Mouse (Mus musculus) stomach, embryonic 14.5 days (tissue): ENCODE measurements at regions not wholly inside any gene's neighbourhood (a gene's known extent, or its start where the extent isn't known, plus 50 kb on each side); places are given as distances from the start of the nearest gene placed in this dataset.

ENCODE experiments used
- ATAC-seq: fragments of 200-750 bp; cut with Nextera tagmentation; 2 replicates; pipeline ENCODE4 v1.8.0; 2017; ENCODE audit warnings: low read depth, moderate TSS enrichment; ENCODE audit not compliant: insufficient number of reproducible peaks, insufficient read depth, low FRiP score
- H3K27ac ChIP-seq: fragments of 300-500 bp; sonication (generic); 2 replicates; pipeline ENCODE4 v1.5.1; 2014; ENCODE audit warnings: mild to moderate bottlenecking, low read length, moderate library complexity, mixed read lengths
- H3K27me3 ChIP-seq: fragments of 300-500 bp; sonication (generic); 2 replicates; pipeline ENCODE4 v1.6.1; 2014; ENCODE audit warnings: low read length, control low read depth, mixed read lengths; ENCODE audit not compliant: control insufficient read depth, insufficient read depth
- H3K36me3 ChIP-seq: fragments of 300-500 bp; sonication (generic); 2 replicates; pipeline ENCODE4 v1.6.1; 2014; ENCODE audit warnings: mild to moderate bottlenecking, control low read depth, low read length, moderate library complexity, mixed read lengths; ENCODE audit not compliant: control insufficient read depth, insufficient read depth
- H3K4me1 ChIP-seq: fragments of 300-500 bp; sonication (generic); 2 replicates; pipeline ENCODE4 v1.6.1; 2014; ENCODE audit warnings: low read length, control low read depth, mixed read lengths; ENCODE audit not compliant: control insufficient read depth, insufficient read depth
- H3K4me2 ChIP-seq: fragments of 300-500 bp; sonication (generic); replicated peaks from 2 replicates; pipeline ENCODE4 v1.6.1; 2014; ENCODE audit warnings: low read depth, low read length, control low read depth
- H3K4me3 ChIP-seq: fragments of 300-500 bp; sonication (generic); 2 replicates; pipeline ENCODE4 v1.5.1; 2014; ENCODE audit warnings: low read depth, low read length, control low read depth
- H3K9ac ChIP-seq: fragments of 300-500 bp; sonication (generic); replicated peaks from 2 replicates; pipeline ENCODE4 v1.6.1; 2014; ENCODE audit warnings: low read depth, mild to moderate bottlenecking, control low read depth, low read length, moderate library complexity, mixed read lengths
- H3K9me3 ChIP-seq: fragments of 300-500 bp; sonication (generic); 2 replicates; pipeline ENCODE4 v1.6.1; 2016; ENCODE audit warnings: low read depth, low read length, control low read depth; ENCODE audit not compliant: control insufficient read depth
- WGBS: fragments of 180-500 bp; shearing (Covaris S2); extraction: QIAGEN DNeasy Blood & Tissue Kit; methylation state at CpG from one replicate; pipeline ENCODE4 v1.1.7; 2014; 5-methylcytosine and 5-hydroxymethylcytosine counted together

DNA sequence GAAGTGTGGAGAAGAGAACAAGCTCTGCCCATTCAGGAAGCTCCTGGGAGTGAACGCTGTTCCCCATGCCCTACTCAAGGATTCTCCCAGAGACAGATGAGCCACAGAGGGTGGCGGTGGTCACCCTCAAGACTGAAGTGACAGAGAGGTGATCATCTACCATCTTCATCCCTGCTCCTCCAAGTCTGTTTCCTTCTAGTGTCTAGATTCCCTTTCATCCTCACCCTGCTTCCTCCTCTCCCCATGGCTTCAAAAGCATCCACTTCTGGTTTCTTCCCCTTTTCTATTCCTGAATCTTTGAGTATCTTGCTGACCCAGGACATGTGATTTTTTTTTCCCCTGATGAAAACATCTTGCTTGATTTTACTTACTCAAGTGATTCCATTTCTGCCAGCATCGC lies 298.6 kb upstream of the Nrp1 start:
- Histone ChIP-seq H3K27me3 (no peaks in the 10 kb centered on the region), H3K9me3 (no peaks in the 10 kb centered on the region), H3K4me2 (no peak overlapping the region), H3K4me3 (no peak overlapping the region), H3K36me3 (no peaks in the 10 kb centered on the region), H3K4me1 (0 out of 2 replicates have a peak, but pooled peaks cover 4% of the 10 kb centered on the region), H3K9ac (no peak overlapping the region), H3K27ac (no peak overlapping the region)
- WGBS: 90% methylated on average over 3 of the region's 3 CpGs
- no peak for ATAC-seq

DNA sequence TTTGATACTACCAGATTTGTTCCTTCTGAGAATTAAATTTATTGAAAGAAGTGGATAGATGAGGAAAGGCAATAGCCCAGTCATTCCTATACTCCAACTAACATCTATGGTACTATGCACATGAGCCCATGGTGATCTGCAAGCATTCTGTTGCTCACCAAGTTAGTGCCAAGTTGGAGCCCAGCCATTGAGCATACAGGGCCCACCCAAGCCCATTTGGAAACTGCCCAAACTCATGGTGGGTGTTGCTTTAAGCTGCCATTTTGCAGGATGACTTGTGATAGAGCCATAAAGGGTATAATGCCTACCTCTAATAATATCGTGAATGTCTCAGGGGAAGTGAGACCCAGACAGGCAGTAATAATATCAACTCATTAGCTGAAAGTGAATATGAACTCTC lies 294.2 kb upstream of the Nrp1 start:
- Histone ChIP-seq H3K4me1 (no peaks in the 10 kb centered on the region), H3K27ac (no peak overlapping the region), H3K27me3 (no peaks in the 10 kb centered on the region), H3K9me3 (no peaks in the 10 kb centered on the region), H3K4me2 (no peak overlapping the region), H3K9ac (no peak overlapping the region), H3K36me3 (no peaks in the 10 kb centered on the region), H3K4me3 (no peak overlapping the region)
- ATAC-seq: no peak
- 94% methylated on average over 1 of the region's 1 CpGs for WGBS

DNA sequence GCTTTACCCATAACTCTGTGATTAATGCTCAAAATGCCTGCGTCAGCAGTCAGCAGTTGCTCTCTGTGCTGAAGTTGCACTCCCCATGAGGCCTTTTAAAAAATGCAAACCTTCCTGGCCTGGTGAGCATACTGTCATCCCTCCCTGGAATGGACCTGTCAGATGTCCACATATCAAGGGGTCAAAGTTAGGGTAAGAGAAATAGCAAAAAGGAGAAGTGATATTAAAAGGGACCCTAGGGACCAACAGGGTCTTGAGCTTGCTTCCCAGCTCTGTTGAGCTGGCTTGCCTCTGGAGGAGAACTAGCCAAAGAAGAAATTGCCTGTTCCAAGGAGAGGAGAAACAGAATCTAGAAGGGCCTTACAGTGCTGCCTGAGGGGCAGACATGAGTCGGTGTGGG lies 293.3 kb upstream of the Nrp1 start:
- 64% methylated on average over 2 of the region's 2 CpGs for WGBS
- no peak for ATAC-seq
- no peaks in the 10 kb centered on the region for H3K4me1 ChIP-seq

DNA sequence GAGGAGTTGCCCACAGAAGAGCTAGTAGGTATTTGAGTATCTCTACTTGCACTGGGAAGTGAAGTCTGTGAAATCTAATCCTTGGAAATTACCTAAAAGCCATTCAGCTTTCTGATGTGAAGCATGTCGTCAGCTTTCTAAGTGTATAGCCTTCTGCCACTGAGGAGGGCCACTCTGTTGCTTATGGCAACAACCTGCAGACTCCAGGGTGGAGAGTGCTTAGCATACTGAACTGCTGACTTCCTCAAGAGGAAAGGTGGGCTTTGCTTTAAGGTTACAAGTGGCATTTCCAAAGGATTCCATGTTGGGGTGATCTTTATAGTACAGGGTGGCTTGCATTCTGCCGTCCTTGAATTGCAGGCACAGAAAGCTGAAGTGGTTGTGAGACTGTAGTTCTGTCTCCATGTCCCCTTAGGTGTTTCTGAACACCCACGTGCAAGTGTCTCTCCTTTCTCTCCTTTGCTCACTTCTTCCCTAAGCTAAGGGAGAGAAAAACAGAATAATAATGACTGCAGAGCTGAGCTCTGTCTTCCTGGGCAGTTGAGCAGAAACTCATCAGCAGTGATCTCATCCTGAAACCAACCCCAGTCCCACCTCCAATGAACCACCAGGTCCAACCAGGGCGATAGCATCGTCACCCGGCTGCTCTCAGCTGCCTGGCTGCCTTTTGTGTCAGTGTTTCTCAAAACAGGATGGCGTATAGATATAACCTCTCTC lies 292.3 kb upstream of the Nrp1 start:
- no peak for ATAC-seq
- Histone ChIP-seq H3K27ac (no peak overlapping the region), H3K4me3 (no peak overlapping the region), H3K27me3 (no peaks in the 10 kb centered on the region), H3K9me3 (no peaks in the 10 kb centered on the region), H3K4me2 (no peak overlapping the region), H3K4me1 (no peaks in the 10 kb centered on the region), H3K9ac (no peak overlapping the region), H3K36me3 (no peaks in the 10 kb centered on the region)
- 75% methylated on average over 7 of the region's 7 CpGs for WGBS

More for the DNA sequence above, 293.3 kb upstream of the Nrp1 start:
- no peak overlapping the region for H3K27ac ChIP-seq
- H3K4me3 ChIP-seq: no peak overlapping the region
- H3K9ac ChIP-seq: no peak overlapping the region
- no peaks in the 10 kb centered on the region for H3K9me3 ChIP-seq
- H3K27me3 ChIP-seq: no peaks in the 10 kb centered on the region
- H3K4me2 ChIP-seq: no peak overlapping the region
- no peaks in the 10 kb centered on the region for H3K36me3 ChIP-seq

DNA sequence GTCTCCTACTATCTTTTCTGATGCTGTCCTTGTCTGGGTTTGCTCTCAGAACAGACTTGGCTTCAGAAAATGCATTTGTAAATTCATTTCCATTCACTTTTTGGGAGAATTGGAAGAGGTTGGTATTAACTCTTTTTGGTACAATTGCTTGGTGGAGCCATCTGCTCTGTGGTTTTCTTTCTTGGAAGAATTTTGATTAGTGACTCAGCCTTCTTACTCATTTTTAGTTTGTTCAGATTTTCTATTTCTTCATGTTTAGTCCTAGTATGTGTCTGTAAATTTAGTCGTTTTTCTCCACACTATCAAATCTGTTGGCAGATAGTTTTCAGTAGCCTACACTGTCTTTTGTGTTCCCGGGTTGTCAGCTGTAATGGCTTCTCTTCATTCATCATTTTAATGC lies 288.7 kb upstream of the Nrp1 start:
- Histone ChIP-seq H3K27me3 (no peaks in the 10 kb centered on the region), H3K9ac (no peak overlapping the region), H3K4me3 (no peak overlapping the region), H3K4me1 (no peaks in the 10 kb centered on the region), H3K36me3 (no peaks in the 10 kb centered on the region), H3K4me2 (no peak overlapping the region), H3K27ac (no peak overlapping the region), H3K9me3 (no peaks in the 10 kb centered on the region)
- ATAC-seq: no peak
- WGBS: 64% methylated on average over 2 of the region's 2 CpGs

DNA sequence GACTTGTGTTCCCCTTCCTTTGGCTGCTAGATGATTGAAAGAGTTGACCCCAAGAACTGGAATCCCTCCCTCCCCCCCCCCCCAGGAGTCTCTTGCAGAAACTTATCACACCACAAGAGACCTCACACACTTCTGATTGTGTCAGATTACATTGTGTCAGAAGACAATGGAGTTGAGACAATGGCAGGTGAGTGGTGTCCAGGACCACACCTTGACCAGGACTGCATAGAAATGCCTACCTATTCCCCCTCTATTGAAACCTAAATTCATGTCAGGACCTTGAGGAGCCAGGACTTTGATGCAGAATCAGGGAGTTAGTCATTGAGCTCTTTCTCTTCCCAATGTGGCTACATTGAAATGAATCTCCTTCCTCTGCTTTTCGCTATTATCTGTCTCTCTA lies 282.8 kb upstream of the Nrp1 start:
- H3K36me3 ChIP-seq: no peaks in the 10 kb centered on the region
- H3K4me2 ChIP-seq: no peak overlapping the region
- no peak for ATAC-seq
- H3K9ac ChIP-seq: no peak overlapping the region
- WGBS: 87% methylated on average over 1 of the region's 1 CpGs
- no peaks in the 10 kb centered on the region for H3K4me1 ChIP-seq
- H3K9me3 ChIP-seq: no peaks in the 10 kb centered on the region
- H3K27ac ChIP-seq: no peak overlapping the region
- H3K4me3 ChIP-seq: no peak overlapping the region
- H3K27me3 ChIP-seq: no peaks in the 10 kb centered on the region

DNA sequence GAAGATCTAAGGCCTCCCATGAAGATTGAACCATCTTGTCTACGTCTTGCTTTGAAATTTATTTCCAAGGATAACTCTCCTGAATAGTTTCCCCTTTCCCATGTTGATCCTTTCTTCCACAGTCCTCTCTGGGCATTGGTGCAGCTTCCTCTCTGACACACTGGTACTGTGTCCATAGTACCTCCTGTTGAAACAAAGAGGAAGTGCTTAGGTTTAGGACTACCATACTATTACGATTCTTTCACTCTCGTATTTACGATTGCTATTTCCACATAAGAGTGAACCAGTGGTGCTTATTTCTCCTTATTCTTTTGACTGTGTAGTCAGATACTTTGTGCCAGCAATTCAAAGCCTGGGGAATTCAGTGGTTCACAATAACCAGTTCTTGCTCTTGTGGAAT lies 282.2 kb upstream of the Nrp1 start:
- no peak overlapping the region for H3K9ac ChIP-seq
- H3K27me3 ChIP-seq: no peaks in the 10 kb centered on the region
- H3K4me3 ChIP-seq: no peak overlapping the region
- no peaks in the 10 kb centered on the region for H3K9me3 ChIP-seq
- no peaks in the 10 kb centered on the region for H3K36me3 ChIP-seq
- no peak overlapping the region for H3K4me2 ChIP-seq
- H3K27ac ChIP-seq: no peak overlapping the region
- no peaks in the 10 kb centered on the region for H3K4me1 ChIP-seq
- 92% methylated on average over 4 of the region's 4 CpGs for WGBS
- no peak for ATAC-seq

DNA sequence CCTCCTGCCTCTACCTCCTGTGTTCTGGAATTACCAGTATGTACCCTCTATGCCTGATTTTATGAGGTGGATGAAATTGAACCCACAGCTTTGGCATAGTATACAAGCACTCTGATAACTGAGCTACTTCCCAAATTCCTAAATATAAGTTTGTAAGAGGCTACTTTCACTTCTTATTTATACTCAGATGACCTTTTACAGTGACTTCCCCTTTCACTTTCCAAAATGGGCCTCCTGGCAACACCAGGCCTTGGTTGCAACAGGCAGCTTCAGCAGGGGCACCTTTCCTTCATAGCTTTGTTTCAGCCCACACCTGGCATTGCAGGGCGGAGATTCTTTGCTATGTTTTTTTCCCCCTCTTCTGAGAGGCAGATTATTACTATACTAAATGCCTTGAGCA lies 279.7 kb upstream of the Nrp1 start:
- no peak for ATAC-seq
- Histone ChIP-seq H3K9me3 (no peaks in the 10 kb centered on the region), H3K4me2 (no peak overlapping the region), H3K4me3 (no peak overlapping the region), H3K36me3 (no peaks in the 10 kb centered on the region), H3K27me3 (no peaks in the 10 kb centered on the region), H3K4me1 (no peaks in the 10 kb centered on the region), H3K9ac (no peak overlapping the region), H3K27ac (no peak overlapping the region)
- 97% methylated on average over 1 of the region's 1 CpGs for WGBS

DNA sequence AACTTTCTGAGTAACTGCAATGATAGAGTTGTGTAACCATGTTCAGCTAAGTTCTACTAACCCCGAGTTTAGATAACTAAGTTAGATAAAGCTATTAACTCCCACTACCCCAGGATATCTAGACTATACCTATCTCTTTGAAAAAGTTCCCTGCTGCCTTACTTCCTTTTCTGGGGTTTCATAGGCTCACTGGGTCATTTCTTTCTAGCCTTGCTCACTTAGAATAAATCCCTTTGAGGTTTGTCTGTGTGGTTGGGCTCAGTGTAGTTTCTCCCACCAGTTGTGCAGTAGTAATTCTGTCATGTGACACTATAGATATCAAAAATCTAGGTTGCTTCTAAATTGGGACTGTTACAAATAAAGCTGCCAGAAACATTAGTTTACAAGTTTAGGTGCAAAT lies 272.6 kb upstream of the Nrp1 start:
- H3K9ac ChIP-seq: no peak overlapping the region
- 62% methylated on average over 1 of the region's 1 CpGs for WGBS
- ATAC-seq: no peak
- H3K9me3 ChIP-seq: no peaks in the 10 kb centered on the region
- H3K27me3 ChIP-seq: no peaks in the 10 kb centered on the region
- H3K27ac ChIP-seq: no peak overlapping the region
- H3K4me1 ChIP-seq: no peaks in the 10 kb centered on the region
- H3K36me3 ChIP-seq: no peaks in the 10 kb centered on the region
- no peak overlapping the region for H3K4me2 ChIP-seq
- no peak overlapping the region for H3K4me3 ChIP-seq
